Comparison of ENCODE assay signal across 9 mouse cellular contexts in the genomic region with DNA sequence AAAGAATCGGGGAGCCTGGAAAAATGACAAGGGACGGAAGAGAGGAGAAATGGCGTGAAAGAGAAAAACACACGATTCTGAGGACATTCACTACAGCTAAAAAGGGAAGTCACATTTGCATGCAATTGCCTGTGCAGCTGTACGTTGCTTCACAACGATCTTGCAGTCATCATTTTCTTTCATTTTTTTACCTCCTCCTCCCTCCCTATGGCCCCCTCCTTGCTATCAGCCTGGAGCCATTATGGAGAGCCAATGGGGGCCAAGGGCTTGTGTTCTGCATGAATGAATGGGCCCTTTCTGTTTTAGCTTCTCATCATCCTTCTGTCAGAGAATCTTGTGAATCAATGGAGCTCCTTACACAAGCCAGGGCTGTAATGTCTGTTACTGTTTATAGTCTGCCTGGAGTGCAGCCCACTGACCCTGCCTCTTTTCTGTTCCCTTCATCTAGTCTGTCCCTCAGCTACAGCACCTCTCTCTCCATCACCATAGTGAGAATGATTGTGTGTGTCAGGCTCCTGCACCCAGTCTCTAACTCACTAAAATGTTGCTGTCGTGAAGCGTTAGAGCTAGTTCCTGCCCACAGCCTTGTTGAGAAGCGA. TPM values are rescaled to one million over a fixed set of nuclear protein-coding genes. Genes with fewer than 3 reads are reported as not detected.
DNase-seq lines count a peak whose midpoint lies in the region; ATAC-seq lines count a peak whose summit lies in the region.
"Had no signal": no experiment of that assay in that cellular context is flagged by ENCODE, and none has a peak within 500 bp of the region (broad histone marks: within the 10 kb centered on the region; RNA-seq: fewer than 3 reads in every experiment).

No protein-coding gene starts in this region.

- peak; percentile 89 for DNase-seq in heart, adult 11 months
- no peak for DNase-seq in heart, postnatal 10 days
- no peak for DNase-seq in midbrain, embryonic 14.5 days
- DNase-seq in embryonic facial prominence, embryonic 11.5 days (ENCODE audit: low spot score), result no peak
- no peak for DNase-seq in Muller cell, postnatal 12 days (ENCODE audit: inconsistent ontology term)
- DNase-seq in left cerebral cortex, adult 9 months (ENCODE audit: low spot score in 2 of 2), result no peak
- DNase-seq: adrenal gland, postnatal 36 days had no signal

- H3K36me3 ChIP-seq in midbrain, embryonic 12.5 days, result no peaks in the 10 kb centered on the region
- no peaks in the 10 kb centered on the region for H3K36me3 ChIP-seq in midbrain, embryonic 14.5 days (ENCODE audit: control insufficient read depth, insufficient read depth, low read length)
- no peaks in the 10 kb centered on the region for H3K36me3 ChIP-seq in embryonic facial prominence, embryonic 11.5 days (replicated peaks; ENCODE audit: control insufficient read depth, insufficient read depth, low read depth, low read length)

- H3K4me1 ChIP-seq in midbrain, embryonic 12.5 days, result peaks cover 32% of the 10 kb centered on the region
- peaks cover 23% of the 10 kb centered on the region for H3K4me1 ChIP-seq in midbrain, embryonic 14.5 days (ENCODE audit: control insufficient read depth, insufficient read depth, low read length)
- H3K4me1 ChIP-seq in embryonic facial prominence, embryonic 11.5 days (ENCODE audit: control insufficient read depth, insufficient read depth, low read length), result peaks cover 3% of the 10 kb centered on the region

- peaks cover 75% of the 10 kb centered on the region for H3K27me3 ChIP-seq in midbrain, embryonic 12.5 days
- H3K27me3 ChIP-seq in midbrain, embryonic 14.5 days (ENCODE audit: control insufficient read depth, insufficient read depth, low read length), result peaks cover 36% of the 10 kb centered on the region
- no peaks in the 10 kb centered on the region for H3K27me3 ChIP-seq in embryonic facial prominence, embryonic 11.5 days (ENCODE audit: control insufficient read depth, insufficient read depth, low read length)

- H3K4me2 ChIP-seq in midbrain, embryonic 12.5 days (replicated peaks), result 0 out of 2 replicates have a peak overlapping the region, but pooled peaks have one; percentile 7
- H3K4me2 ChIP-seq in midbrain, embryonic 14.5 days (ENCODE audit: low read length), result no peak overlapping the region
- H3K4me2 ChIP-seq in embryonic facial prominence, embryonic 11.5 days (ENCODE audit: low read depth, low read length), result no peak overlapping the region

- 65% methylated on average over 9 of the region's 9 CpGs for WGBS in midbrain, embryonic 12.5 days
- WGBS in midbrain, embryonic 14.5 days, result 51% methylated on average over 9 of the region's 9 CpGs
- 45% methylated on average over 9 of the region's 9 CpGs for WGBS in embryonic facial prominence, embryonic 11.5 days

- no peak overlapping the region for H3K4me3 ChIP-seq in midbrain, embryonic 12.5 days
- no peak overlapping the region for H3K4me3 ChIP-seq in midbrain, embryonic 14.5 days (replicated peaks; ENCODE audit: low read depth, low read length)
- H3K4me3 ChIP-seq in embryonic facial prominence, embryonic 11.5 days (ENCODE audit: low read depth, low read length), result no peak overlapping the region

- no peak overlapping the region for H3K27ac ChIP-seq in midbrain, embryonic 12.5 days (replicated peaks)
- no peak overlapping the region for H3K27ac ChIP-seq in midbrain, embryonic 14.5 days (replicated peaks; ENCODE audit: low read depth, low read length)
- no peak overlapping the region for H3K27ac ChIP-seq in embryonic facial prominence, embryonic 11.5 days (replicated peaks; ENCODE audit: low read depth, low read length)

- no peaks in the 10 kb centered on the region for H3K9me3 ChIP-seq in midbrain, embryonic 12.5 days
- no peaks in the 10 kb centered on the region for H3K9me3 ChIP-seq in midbrain, embryonic 14.5 days (ENCODE audit: control insufficient read depth, low read length)
- no peaks in the 10 kb centered on the region for H3K9me3 ChIP-seq in embryonic facial prominence, embryonic 11.5 days (replicated peaks; ENCODE audit: control insufficient read depth, low read length)

- intact Hi-C loops in heart, postnatal 10 days (cut with DNase I), result loop anchor here (2.0 kb wide), 1 partner anchor 77 kb away; no protein-coding TSS in a partner anchor

- peak; percentile 51 for ATAC-seq in midbrain, embryonic 12.5 days (ENCODE audit: low FRiP score, low read depth)
- ATAC-seq in midbrain, embryonic 14.5 days (ENCODE audit: low FRiP score, low TSS enrichment), result no peak
- ATAC-seq in embryonic facial prominence, embryonic 11.5 days (replicated peaks; ENCODE audit: insufficient number of reproducible peaks, low FRiP score, low TSS enrichment, low read depth), result peak; percentile 36; the same call in 1 of the 2 replicates
- ATAC-seq in megakaryocyte progenitor cell, adult 5-6 weeks (replicated peaks; ENCODE audit: poor library complexity), result peak; percentile 75

- H3K9ac ChIP-seq in midbrain, embryonic 12.5 days (replicated peaks), result no peak overlapping the region
- H3K9ac ChIP-seq in midbrain, embryonic 14.5 days (replicated peaks; ENCODE audit: low read length), result no peak overlapping the region
- H3K9ac ChIP-seq in embryonic facial prominence, embryonic 11.5 days (replicated peaks; ENCODE audit: low read length), result no peak overlapping the region

RNA-seq across cellular contexts. Expression of a gene that starts 32.2 kb away (rescaled TPM):
- total RNA-seq in heart, postnatal 10 days (2021), result 100 to 1,000 TPM; 119 to 154 TPM
- 26.2 and 26.3 TPM in 2 replicates for polyA plus RNA-seq in midbrain, embryonic 12.5 days (2016; fragmentation: Nextera tagmentation; extraction: Ambion mirVana)
- 8.3 and 19.6 TPM in 2 replicates for polyA plus RNA-seq in midbrain, embryonic 14.5 days (2014; fragmentation: Nextera tagmentation; extraction: Ambion mirVana)
- 34.5 and 36.0 TPM in 2 replicates for polyA plus RNA-seq in embryonic facial prominence, embryonic 11.5 days (2014; fragmentation: Nextera tagmentation; extraction: Ambion mirVana)
- total RNA-seq in megakaryocyte progenitor cell, adult 5-6 weeks (2015), result 5.4 and 6.8 TPM in 2 replicates
- 12.6 and 16.3 TPM in 2 replicates for total RNA-seq in megakaryocyte progenitor cell, adult 5-6 weeks (2017)
